Mouse (Mus musculus) midbrain, postnatal 0 days (tissue): Measurements from ENCODE around the gene Eef2. TPM values are rescaled to one million over a fixed set of nuclear protein-coding genes. Genes with fewer than 3 reads are reported as not detected.

Experiments
- ATAC-seq: fragments of 200-750 bp; cut with Nextera tagmentation; 2 replicates; pipeline ENCODE4 v1.8.0; 2017; ENCODE audit warnings: moderate number of reproducible peaks, mild to moderate bottlenecking, moderate TSS enrichment, moderate library complexity; ENCODE audit not compliant: low FRiP score
- DNase-seq: peaks from one replicate; pipeline ENCODE4 v3.0.0-alpha.2; 2015; ENCODE audit warnings: low spot score
- H3K27ac ChIP-seq: fragments of 300-500 bp; sonication (generic); 2 replicates; pipeline ENCODE4 v1.5.1; 2014; ENCODE audit warnings: low read depth, mild to moderate bottlenecking, low read length, mixed read lengths
- H3K27me3 ChIP-seq: fragments of 300-500 bp; sonication (generic); 2 replicates; pipeline ENCODE4 v1.6.1; 2014; ENCODE audit warnings: low read length, control low read depth, mixed read lengths; ENCODE audit not compliant: insufficient read depth
- H3K36me3 ChIP-seq: fragments of 300-500 bp; sonication (generic); 2 replicates; pipeline ENCODE4 v1.6.1; 2014; ENCODE audit warnings: low read length, control low read depth, mixed read lengths; ENCODE audit not compliant: insufficient read depth
- H3K4me1 ChIP-seq: fragments of 300-500 bp; sonication (generic); 2 replicates; pipeline ENCODE4 v1.6.1; 2014; ENCODE audit warnings: mild to moderate bottlenecking, control low read depth, antibody characterized with exemption, low read length, mixed read lengths; ENCODE audit not compliant: insufficient read depth
- H3K4me2 ChIP-seq: fragments of 300-500 bp; sonication (generic); 2 replicates; pipeline ENCODE4 v1.6.1; 2014; ENCODE audit warnings: low read depth, mild to moderate bottlenecking, low read length, mixed read lengths; ENCODE audit not compliant: poor library complexity, severe bottlenecking
- H3K4me3 ChIP-seq: fragments of 300-500 bp; sonication (generic); 2 replicates; pipeline ENCODE4 v1.5.1; 2014; ENCODE audit warnings: low read depth, mild to moderate bottlenecking, low read length, moderate library complexity
- H3K9ac ChIP-seq: fragments of 300-500 bp; sonication (generic); replicated peaks from 2 replicates; pipeline ENCODE4 v1.6.1; 2014; ENCODE audit warnings: mild to moderate bottlenecking, low read length, moderate library complexity, mixed read lengths; ENCODE audit not compliant: poor library complexity, severe bottlenecking
- H3K9me3 ChIP-seq: fragments of 300-500 bp; sonication (generic); 2 replicates; pipeline ENCODE4 v1.6.1; 2016; ENCODE audit warnings: low read length, control low read depth
- CTCF ChIP-seq: IDR thresholded peaks from 2 replicates; pipeline ENCODE4 v1.5.1; 2016; ENCODE audit warnings: antibody characterized with exemption, mild to moderate bottlenecking
- WGBS: fragments of 180-500 bp; shearing (Covaris S2); extraction: QIAGEN DNeasy Blood & Tissue Kit; methylation state at CpG from one replicate; pipeline ENCODE4 v1.1.7; 2014; 5-methylcytosine and 5-hydroxymethylcytosine counted together
- polyA plus RNA-seq: library from polyadenylated mRNA; unstranded; fragments of >200 nt; fragmentation: Nextera tagmentation; extraction: Ambion mirVana; gene quantifications from 2 replicates; pipeline ENCODE4 v1.2.1, GENCODE M21; 2015
- total RNA-seq: library from RNA; depleted of rRNA; stranded (reverse); fragments of >200 nt; gene quantifications from 2 replicates; pipeline ENCODE4 v1.2.3, GENCODE M21; 2014

Gene Eef2
- total and polyA plus RNA-seq, 2 experiments from 2014 or later: 440 to 2,304 TPM

- Histone ChIP-seq H3K27ac (no peak overlapping the region), H3K4me2 (no peak overlapping the region), H3K27me3 (no peaks in the 10 kb centered on the region), H3K9me3 (no peaks in the 10 kb centered on the region), H3K36me3 (peaks cover 16% of the 10 kb centered on the region), H3K4me1 (peaks cover 4% of the 10 kb centered on the region), H3K9ac (no peak overlapping the region), H3K4me3 (no peak overlapping the region)
- no peak for TF ChIP-seq CTCF
- DNase-seq: no peak
- 82% methylated on average over 26 of the region's 26 CpGs for WGBS
- ATAC-seq: no peak
Observed at GRCm38 (mm10) chr10:81189821-81190220, 13.4 kb downstream of the Eef2 start.

DNA sequence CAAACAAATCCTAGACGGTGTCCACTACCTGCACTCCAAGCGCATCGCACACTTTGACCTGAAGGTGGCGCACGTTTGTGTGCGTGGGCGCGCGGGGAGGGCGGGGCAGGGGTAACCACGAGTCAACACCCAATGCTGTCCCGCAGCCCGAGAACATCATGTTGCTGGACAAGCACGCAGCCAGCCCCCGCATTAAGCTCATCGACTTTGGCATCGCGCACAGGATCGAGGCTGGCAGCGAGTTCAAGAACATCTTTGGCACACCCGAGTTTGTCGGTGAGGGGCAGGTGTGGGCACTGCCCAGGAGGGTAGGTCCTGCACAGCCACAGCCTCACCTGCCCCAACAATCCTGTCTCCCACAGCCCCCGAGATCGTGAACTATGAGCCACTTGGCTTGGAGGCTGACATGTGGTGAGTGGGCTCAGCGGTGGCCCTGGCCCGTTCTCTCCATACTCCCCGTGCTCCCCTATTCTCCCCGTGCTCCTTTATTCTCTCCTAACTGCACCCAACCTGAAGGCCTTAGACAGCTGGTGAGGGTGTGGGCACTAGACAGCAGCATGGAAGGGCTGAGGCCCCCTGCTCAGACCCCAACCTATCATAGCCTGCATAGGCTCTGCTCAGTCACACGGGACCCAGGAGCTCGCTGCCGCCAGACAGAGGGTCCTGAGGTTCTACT, 13.9 kb downstream of the Eef2 start:
- Histone ChIP-seq H3K27ac (no peak overlapping the region), H3K27me3 (peaks cover 5% of the 10 kb centered on the region), H3K9ac (no peak overlapping the region), H3K4me1 (peaks cover 4% of the 10 kb centered on the region), H3K9me3 (no peaks in the 10 kb centered on the region), H3K4me2 (no peak overlapping the region), H3K4me3 (no peak overlapping the region), H3K36me3 (peaks cover 16% of the 10 kb centered on the region)
- WGBS: 71% methylated on average over 30 of the region's 31 CpGs
- TF ChIP-seq CTCF: peak; percentile 62
- DNase-seq (no peak), ATAC-seq (no peak)

GRCm38 (mm10) chr10:81190912-81191321, 14.5 kb downstream of the Eef2 start:
- no peaks in the 10 kb centered on the region for H3K9me3 ChIP-seq
- no peak overlapping the region for H3K27ac ChIP-seq
- no peak overlapping the region for H3K4me2 ChIP-seq
- 80% methylated on average over 6 of the region's 6 CpGs for WGBS
- H3K36me3 ChIP-seq: peaks cover 16% of the 10 kb centered on the region
- H3K4me3 ChIP-seq: no peak overlapping the region
- peak; percentile 43 for TF ChIP-seq CTCF
- peaks cover 11% of the 10 kb centered on the region for H3K27me3 ChIP-seq
- DNase-seq: no peak
- no peak overlapping the region for H3K9ac ChIP-seq
- ATAC-seq: no peak
- peaks cover 4% of the 10 kb centered on the region for H3K4me1 ChIP-seq

DNA sequence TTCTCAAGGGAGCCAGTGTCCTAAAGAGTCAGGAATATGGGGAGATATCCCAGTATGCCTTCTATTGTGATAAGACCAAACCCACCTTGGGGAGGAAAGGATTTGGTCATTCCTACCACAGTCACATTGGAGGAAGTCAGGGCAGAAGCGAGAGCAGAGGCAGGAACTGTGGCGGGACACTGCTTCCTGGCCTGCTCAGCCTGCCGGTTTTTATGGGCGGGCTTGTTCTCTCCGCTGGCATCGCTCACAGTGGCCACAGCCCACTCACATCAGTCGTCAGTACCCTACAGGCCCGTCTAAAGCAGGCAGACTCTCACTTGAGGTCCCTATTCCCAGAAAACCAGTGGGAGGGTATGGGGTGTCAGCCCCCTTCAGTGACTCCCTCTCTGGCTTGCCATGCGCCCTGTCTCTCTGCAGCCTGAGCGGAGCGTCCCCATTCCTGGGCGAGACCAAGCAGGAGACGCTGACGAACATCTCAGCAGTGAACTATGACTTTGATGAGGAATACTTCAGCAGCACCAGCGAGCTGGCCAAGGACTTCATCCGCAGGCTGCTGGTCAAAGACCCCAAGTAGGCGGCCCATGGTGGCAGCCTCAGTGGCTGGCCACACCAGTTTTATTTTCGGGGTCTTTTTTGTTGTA, 15.0 kb downstream of the Eef2 start:
- no peak overlapping the region for H3K9ac ChIP-seq
- 85% methylated on average over 18 of the region's 18 CpGs for WGBS

GRCm38 (mm10) chr10:81192270-81192967, 16.0 kb downstream of the Eef2 start:
- Histone ChIP-seq H3K36me3 (peaks cover 12% of the 10 kb centered on the region), H3K27me3 (peaks cover 17% of the 10 kb centered on the region), H3K4me2 (peak overlapping the region; percentile 57), H3K9ac (peak overlapping the region; percentile 45), H3K9me3 (no peaks in the 10 kb centered on the region), H3K4me3 (peak overlapping the region; percentile 46), H3K27ac (peak overlapping the region; percentile 92), H3K4me1 (peaks cover 4% of the 10 kb centered on the region)
- no peak for TF ChIP-seq CTCF
- DNase-seq: peak; percentile 92
- ATAC-seq: peak; percentile 88
- 1% methylated on average over 58 of the region's 93 CpGs for WGBS

More for the DNA sequence above, 15.0 kb downstream of the Eef2 start:
- Histone ChIP-seq H3K4me2 (peak overlapping the region; percentile 57; the same call in 1 of the 2 replicates), H3K27ac (peak overlapping the region; percentile 92), H3K27me3 (peaks cover 13% of the 10 kb centered on the region), H3K9me3 (no peaks in the 10 kb centered on the region), H3K4me3 (no peak overlapping the region), H3K36me3 (peaks cover 16% of the 10 kb centered on the region), H3K4me1 (peaks cover 4% of the 10 kb centered on the region)
- DNase-seq (no peak), ATAC-seq (no peak)
- TF ChIP-seq CTCF: no peak
